Mouse (Mus musculus) heart, embryonic 14.5 days (tissue): ENCODE measurements around the gene Gm10644. TPM values are rescaled to one million over a fixed set of nuclear protein-coding genes. Genes with fewer than 3 reads are reported as not detected.
A peak's percentile ranks its signal among the peaks of the same experiment; 100 is the strongest.
"Not testable (repeated sequence)": the region's sequence is repeated elsewhere in the genome, so short reads cannot be mapped to it uniquely, and the experiment has no call there.

ENCODE experiments used
- ATAC-seq: fragments of 200-750 bp; cut with Nextera tagmentation; 2 replicates; pipeline ENCODE4 v1.8.0; 2017; ENCODE audit warnings: low read depth, moderate TSS enrichment; ENCODE audit not compliant: insufficient number of reproducible peaks, insufficient read depth, low FRiP score
- H3K27ac ChIP-seq, 2 experiments: fragments of 200-500 bp in 1 of 2; fragments of 300-500 bp in 1 of 2; sonication (generic) in 1 of 2; replicated peaks in 1 of 2; 2 replicates each; pipeline ENCODE4 v1.5.1; 2012 to 2014; ENCODE audit warnings: low read depth in 2 of 2, low read length in 2 of 2, control low read depth in 1 of 2, mild to moderate bottlenecking in 1 of 2, mixed read lengths in 1 of 2; ENCODE audit not compliant: control insufficient read depth in 1 of 2, insufficient read depth in 1 of 2
- H3K27me3 ChIP-seq: fragments of 300-500 bp; sonication (generic); 2 replicates; pipeline ENCODE4 v1.6.1; 2014; ENCODE audit warnings: mild to moderate bottlenecking, low read length, control low read depth; ENCODE audit not compliant: control insufficient read depth, insufficient read depth
- H3K36me3 ChIP-seq: fragments of 300-500 bp; sonication (generic); 2 replicates; pipeline ENCODE4 v1.6.1; 2014; ENCODE audit warnings: mild to moderate bottlenecking, control low read depth, low read length, mixed read lengths; ENCODE audit not compliant: control insufficient read depth, insufficient read depth
- H3K4me1 ChIP-seq, 2 experiments: fragments of 200-500 bp in 1 of 2; fragments of 300-500 bp in 1 of 2; sonication (generic) in 1 of 2; 2 replicates each; pipeline ENCODE4 v1.6.1; 2012 to 2014; ENCODE audit warnings: low read length in 2 of 2, control low read depth in 1 of 2, mixed read lengths in 1 of 2; ENCODE audit not compliant: control insufficient read depth in 2 of 2, insufficient read depth in 2 of 2
- H3K4me2 ChIP-seq: fragments of 300-500 bp; sonication (generic); 2 replicates; pipeline ENCODE4 v1.6.1; 2014; ENCODE audit warnings: mild to moderate bottlenecking, low read length
- H3K4me3 ChIP-seq, 2 experiments: fragments of 200-500 bp in 1 of 2; fragments of 300-500 bp in 1 of 2; sonication (generic) in 1 of 2; 2 replicates each; pipeline ENCODE4 v1.5.1; 2012 to 2014; ENCODE audit warnings: low read length in 2 of 2, mild to moderate bottlenecking in 2 of 2, control low read depth in 1 of 2, low read depth in 1 of 2, moderate library complexity in 1 of 2; ENCODE audit not compliant: control insufficient read depth in 1 of 2, insufficient read depth in 1 of 2
- H3K9ac ChIP-seq: fragments of 300-500 bp; sonication (generic); 2 replicates; pipeline ENCODE4 v1.6.1; 2014; ENCODE audit warnings: mild to moderate bottlenecking, low read length
- H3K9me3 ChIP-seq: fragments of 300-500 bp; sonication (generic); 2 replicates; pipeline ENCODE4 v1.6.1; 2016; ENCODE audit warnings: low read length, control low read depth; ENCODE audit not compliant: control insufficient read depth
- WGBS: fragments of 180-500 bp; shearing (Covaris S2); extraction: QIAGEN DNeasy Blood & Tissue Kit; methylation state at CpG from one replicate; pipeline ENCODE4 v1.1.7; 2014; 5-methylcytosine and 5-hydroxymethylcytosine counted together
- polyA plus RNA-seq: library from polyadenylated mRNA; unstranded; fragments of >200 nt; fragmentation: Nextera tagmentation; extraction: Ambion mirVana; gene quantifications from 2 replicates; pipeline ENCODE4 v1.2.1, GENCODE M21; 2014

Gene Gm10644
- polyA plus RNA-seq, 1 experiment from 2014 or later = 0.66 TPM

- no peaks in the 10 kb centered on the region for H3K9me3 ChIP-seq
- H3K9ac ChIP-seq = no peak overlapping the region
- H3K4me1 ChIP-seq = peaks cover 8% of the 10 kb centered on the region in 2 experiments; a peak in 3 of 4 replicates
- no peak overlapping the region for H3K4me2 ChIP-seq
- H3K4me3 ChIP-seq = no peak overlapping the region
- peaks cover 78% of the 10 kb centered on the region for H3K36me3 ChIP-seq
- H3K27ac ChIP-seq = no peak overlapping the region
- H3K27me3 ChIP-seq = no peaks in the 10 kb centered on the region
- 64% methylated on average over 2 of the region's 2 CpGs for WGBS
- ATAC-seq = no peak
Observed at GRCm38 (mm10) chr8:83992488-83992887, 37.5 kb upstream of the Gm10644 start.

DNA sequence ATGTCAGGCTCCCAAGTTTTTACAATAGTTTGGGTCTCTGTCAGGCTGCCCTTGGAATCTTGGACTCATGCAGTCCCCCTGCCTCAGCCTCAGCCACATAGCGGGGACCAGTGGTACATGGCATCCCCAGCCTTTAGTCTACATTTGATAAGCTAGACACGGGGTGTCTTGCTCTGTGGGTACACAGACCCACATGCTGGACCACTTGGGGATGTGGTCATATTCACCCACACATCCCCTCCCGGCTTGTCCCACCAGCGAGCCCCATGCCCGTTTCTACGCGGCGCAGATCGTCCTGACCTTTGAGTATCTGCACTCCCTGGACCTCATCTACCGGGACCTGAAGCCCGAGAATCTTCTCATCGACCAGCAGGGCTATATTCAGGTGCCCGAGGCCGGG lies 35.2 kb upstream of the Gm10644 start:
- Histone ChIP-seq H3K9me3 (no peaks in the 10 kb centered on the region), H3K36me3 (peaks cover 96% of the 10 kb centered on the region), H3K27me3 (no peaks in the 10 kb centered on the region), H3K4me1 (no peaks in the 10 kb centered on the region), H3K9ac (no peak overlapping the region), H3K4me3 (no peak overlapping the region), H3K27ac (no peak overlapping the region), H3K4me2 (no peak overlapping the region)
- ATAC-seq = no peak
- WGBS = 96% methylated on average over 14 of the region's 14 CpGs

GRCm38 (mm10) chr8:83989243-83989642 lies 34.2 kb upstream of the Gm10644 start:
- H3K9me3 ChIP-seq = no peaks in the 10 kb centered on the region
- H3K9ac ChIP-seq = no peak overlapping the region
- no peaks in the 10 kb centered on the region for H3K4me1 ChIP-seq
- no peak overlapping the region for H3K4me2 ChIP-seq
- H3K36me3 ChIP-seq = peaks cover 96% of the 10 kb centered on the region
- no peaks in the 10 kb centered on the region for H3K27me3 ChIP-seq
- no peak overlapping the region for H3K4me3 ChIP-seq
- no peak overlapping the region for H3K27ac ChIP-seq
- no peak for ATAC-seq
- 85% methylated on average over 7 of the region's 7 CpGs for WGBS

GRCm38 (mm10) chr8:83983222-83983621 lies 28.2 kb upstream of the Gm10644 start:
- H3K4me3 ChIP-seq, H3K27ac ChIP-seq, ATAC-seq, H3K27me3 ChIP-seq, H3K4me2 ChIP-seq, H3K9ac ChIP-seq, H3K9me3 ChIP-seq: not testable (repeated sequence)
- 98% methylated on average over 2 of the region's 2 CpGs for WGBS
- H3K36me3 ChIP-seq = peaks cover 87% of the 10 kb centered on the region
- peaks cover 20 to 27% of the 10 kb centered on the region in 2 experiments for H3K4me1 ChIP-seq

- Histone ChIP-seq H3K4me1 (peaks cover 27 to 35% of the 10 kb centered on the region in 2 experiments), H3K9me3 (no peaks in the 10 kb centered on the region), H3K36me3 (peaks cover 80% of the 10 kb centered on the region), H3K27me3 (no peaks in the 10 kb centered on the region), H3K4me2 (no peak overlapping the region), H3K4me3 (no peak overlapping the region), H3K9ac (no peak overlapping the region), H3K27ac (no peak overlapping the region)
- ATAC-seq = no peak
- 67% methylated on average over 4 of the region's 4 CpGs for WGBS
Observed at GRCm38 (mm10) chr8:83982449-83982848, 27.4 kb upstream of the Gm10644 start.

DNA sequence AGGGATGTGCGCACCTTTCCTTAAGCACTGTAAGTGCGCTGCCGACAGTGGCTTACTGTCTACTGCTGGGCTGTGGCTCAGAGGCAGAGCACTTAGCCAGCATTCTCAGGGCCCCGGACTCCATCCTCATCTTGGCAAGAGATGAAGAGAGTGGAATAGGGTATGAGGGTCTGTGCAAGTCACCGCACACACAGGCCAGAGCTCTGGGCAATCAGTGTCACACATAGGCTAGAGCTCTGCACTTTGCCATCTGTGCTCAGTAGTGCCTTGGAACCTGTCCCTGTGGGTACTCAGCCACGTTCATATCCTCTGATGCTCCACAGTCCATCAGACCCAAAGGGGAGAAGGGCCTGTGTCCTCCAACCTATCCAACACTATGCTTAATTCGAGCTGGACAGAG lies 26.5 kb upstream of the Gm10644 start:
- Histone ChIP-seq H3K9ac (peak overlapping the region; percentile 62; the same call in 1 of the 2 replicates), H3K4me3 (no peak overlapping the region), H3K9me3 (no peaks in the 10 kb centered on the region), H3K36me3 (peaks cover 71% of the 10 kb centered on the region), H3K27me3 (no peaks in the 10 kb centered on the region), H3K4me1 (peaks cover 35 to 44% of the 10 kb centered on the region in 2 experiments), H3K4me2 (no peak overlapping the region), H3K27ac (peak overlapping the region; percentile 95 to 98)
- ATAC-seq = no peak
- 92% methylated on average over 7 of the region's 7 CpGs for WGBS

DNA sequence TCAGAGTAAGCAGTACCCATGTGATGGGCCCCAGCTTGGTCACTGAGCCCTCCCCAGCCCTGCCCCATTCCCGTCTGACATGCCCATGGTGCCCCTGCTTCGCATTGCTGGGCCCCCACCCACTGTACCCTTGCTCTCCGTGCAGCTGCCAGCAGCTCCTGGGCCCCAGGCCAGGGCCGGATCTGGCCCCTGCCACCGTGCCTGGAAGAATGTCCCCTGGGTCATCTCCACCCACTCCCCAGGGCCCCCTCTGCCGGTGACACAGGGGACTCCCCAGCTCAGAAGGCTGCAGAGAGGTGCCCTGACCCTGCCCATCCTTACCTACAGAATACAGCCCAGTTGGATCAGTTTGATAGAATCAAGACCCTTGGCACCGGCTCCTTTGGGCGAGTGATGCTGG lies 25.8 kb upstream of the Gm10644 start:
- ATAC-seq = peak; percentile 58; the same call in 1 of the 2 replicates
- WGBS = 41% methylated on average over 8 of the region's 8 CpGs
- Histone ChIP-seq H3K9me3 (no peaks in the 10 kb centered on the region), H3K27me3 (no peaks in the 10 kb centered on the region), H3K4me2 (peak overlapping the region; percentile 36), H3K9ac (peak overlapping the region; percentile 62), H3K4me1 (peaks cover 35 to 51% of the 10 kb centered on the region in 2 experiments), H3K27ac (peak overlapping the region; percentile 95 to 98), H3K4me3 (no peak overlapping the region), H3K36me3 (peaks cover 64% of the 10 kb centered on the region)

- no peak overlapping the region; a peak in 1 of 4 replicates for H3K4me3 ChIP-seq
- H3K27me3 ChIP-seq = no peaks in the 10 kb centered on the region
- peak; percentile 88 for ATAC-seq
- H3K9ac ChIP-seq = peak overlapping the region; percentile 62
- peak overlapping the region; percentile 95 to 98 for H3K27ac ChIP-seq
- H3K36me3 ChIP-seq = peaks cover 58% of the 10 kb centered on the region
- H3K4me2 ChIP-seq = peak overlapping the region; percentile 44
- H3K9me3 ChIP-seq = no peaks in the 10 kb centered on the region
- peaks cover 35 to 54% of the 10 kb centered on the region in 2 experiments for H3K4me1 ChIP-seq
- WGBS = 47% methylated on average over 1 of the region's 1 CpGs
Observed at GRCm38 (mm10) chr8:83980250-83980649, 25.2 kb upstream of the Gm10644 start.
